Mouse (Mus musculus): ENCODE data around the gene Tex10. TPM values are rescaled to one million over a fixed set of nuclear protein-coding genes. Genes with fewer than 3 reads are reported as not detected.
A peak's percentile ranks its signal among the peaks of the same experiment; 100 is the strongest.

The Tex10 gene
- total and polyA plus RNA-seq, 2 experiments from 2014 or later, result 19.7 to 21.5 TPM

DNA sequence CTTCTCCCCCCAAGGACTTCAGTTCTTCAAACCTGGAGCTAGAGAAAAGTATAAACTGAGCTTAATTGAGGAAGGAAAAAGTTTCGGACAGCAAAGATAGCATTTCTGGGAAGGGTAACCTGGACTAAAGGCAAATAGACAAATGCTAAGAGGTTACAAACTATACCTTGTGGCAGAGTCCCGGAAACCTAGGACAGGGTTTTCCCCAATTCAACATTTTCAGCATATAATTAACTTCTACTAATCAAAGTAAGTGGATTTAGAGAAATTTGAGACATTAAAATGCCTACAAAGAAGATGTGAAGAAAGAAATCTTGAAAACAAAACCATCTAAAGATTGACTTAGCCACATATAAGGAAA, 372 bp upstream of the Tex10 start:
- DNase-seq (ENCODE audit: low spot score), result no peak
- peak overlapping the region; percentile 73 for H3K4me3 ChIP-seq (ENCODE audit: low read length)
- H3K4me1 ChIP-seq (ENCODE audit: insufficient read depth, low read length), result peaks cover 4% of the 10 kb centered on the region; the same call in 1 of the 2 replicates
- H3K36me3 ChIP-seq (ENCODE audit: insufficient read depth, low read length), result 0 out of 2 replicates have a peak, but pooled peaks cover 1% of the 10 kb centered on the region
- no peaks in the 10 kb centered on the region for H3K9me3 ChIP-seq (ENCODE audit: low read length)
- no peak for ATAC-seq
- TF ChIP-seq CTCF (IDR thresholded peaks at IDR 0.05; ENCODE audit: low read depth), result no peak
- no peaks in the 10 kb centered on the region for H3K27me3 ChIP-seq (ENCODE audit: insufficient read depth, low read length)
- H3K27ac ChIP-seq, result no peak overlapping the region
- H3K9ac ChIP-seq (replicated peaks; ENCODE audit: low read length), result peak overlapping the region; percentile 78
- peak overlapping the region; percentile 94 for H3K4me2 ChIP-seq (ENCODE audit: low read depth, low read length)
- WGBS, result 85% methylated on average over 2 of the region's 2 CpGs

DNA sequence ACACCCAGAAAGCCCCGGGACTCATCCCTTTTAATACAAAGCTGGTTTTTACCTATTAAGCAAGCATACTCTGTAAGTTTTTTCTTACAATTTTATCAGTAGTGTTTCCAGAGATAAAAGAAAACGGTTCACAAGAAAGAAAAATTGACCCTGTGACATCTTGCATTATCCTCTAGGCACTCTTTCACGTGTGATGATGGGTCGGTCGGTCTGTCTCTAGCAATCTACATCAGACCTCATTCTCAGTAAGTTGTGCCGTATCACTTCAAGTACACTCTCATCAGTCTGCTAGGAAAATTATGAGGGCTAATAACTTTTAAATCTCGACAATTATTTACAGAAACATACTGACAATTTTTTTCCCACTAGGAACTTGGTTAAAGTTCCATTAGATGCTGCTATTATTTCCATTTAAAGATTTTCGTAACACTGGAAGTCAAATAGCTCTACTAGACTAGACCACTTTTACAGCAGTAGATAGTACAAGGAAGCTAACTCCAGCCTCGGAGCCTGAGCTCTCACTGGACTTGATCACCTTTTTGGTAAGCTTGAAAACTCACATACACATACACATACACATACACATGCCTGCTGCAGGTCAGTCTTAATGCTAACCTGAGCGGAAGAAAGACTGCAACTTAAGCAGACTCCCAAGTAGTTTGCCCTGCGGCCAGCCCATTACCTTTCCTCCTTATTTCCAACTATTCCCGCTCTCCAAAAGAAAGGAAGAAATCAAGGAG, 1.0 kb downstream of the Tex10 start:
- Histone ChIP-seq H3K27ac (no peak overlapping the region), H3K4me1 (ENCODE audit: insufficient read depth, low read length) (peaks cover 4% of the 10 kb centered on the region; the same call in 1 of the 2 replicates), H3K4me3 (ENCODE audit: low read length) (peak overlapping the region; percentile 73), H3K9ac (replicated peaks; ENCODE audit: low read length) (peak overlapping the region; percentile 78), H3K9me3 (ENCODE audit: low read length) (no peaks in the 10 kb centered on the region), H3K36me3 (ENCODE audit: insufficient read depth, low read length) (peaks cover 6% of the 10 kb centered on the region; the same call in 1 of the 2 replicates), H3K4me2 (ENCODE audit: low read depth, low read length) (peak overlapping the region; percentile 94), H3K27me3 (ENCODE audit: insufficient read depth, low read length) (no peaks in the 10 kb centered on the region)
- DNase-seq (ENCODE audit: low spot score), result peak; percentile 10
- no peak for ATAC-seq
- 15% methylated on average over 12 of the region's 12 CpGs for WGBS
- TF ChIP-seq CTCF (IDR thresholded peaks at IDR 0.05; ENCODE audit: low read depth), result no peak

DNA sequence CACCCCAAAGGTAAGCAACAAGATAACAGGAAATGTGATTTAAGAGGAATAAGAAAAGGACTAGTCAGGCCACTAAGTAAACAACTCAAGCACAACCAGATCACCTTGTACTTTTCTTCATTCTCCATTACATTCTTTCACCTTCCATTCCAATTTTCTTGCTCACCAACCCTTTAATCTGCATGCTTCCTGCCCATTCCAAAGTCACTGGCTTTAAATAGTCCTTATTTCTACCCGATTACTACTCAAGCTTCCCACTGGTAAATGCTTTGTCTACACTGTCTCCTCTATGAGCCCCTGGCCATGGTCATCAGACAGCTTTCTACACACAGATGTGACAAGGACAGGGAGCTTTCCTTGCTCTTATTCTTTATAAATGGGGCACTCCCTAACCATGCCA, 2.3 kb downstream of the Tex10 start:
- TF ChIP-seq CTCF (IDR thresholded peaks at IDR 0.05; ENCODE audit: low read depth), result no peak
- Histone ChIP-seq H3K4me1 (ENCODE audit: insufficient read depth, low read length) (peaks cover 4% of the 10 kb centered on the region; the same call in 1 of the 2 replicates), H3K4me2 (ENCODE audit: low read depth, low read length) (peak overlapping the region; percentile 94), H3K4me3 (ENCODE audit: low read length) (no peak overlapping the region), H3K9me3 (ENCODE audit: low read length) (no peaks in the 10 kb centered on the region), H3K9ac (replicated peaks; ENCODE audit: low read length) (no peak overlapping the region), H3K36me3 (ENCODE audit: insufficient read depth, low read length) (peaks cover 13% of the 10 kb centered on the region), H3K27ac (no peak overlapping the region), H3K27me3 (ENCODE audit: insufficient read depth, low read length) (no peaks in the 10 kb centered on the region)
- no peak for DNase-seq (ENCODE audit: low spot score)
- ATAC-seq, result no peak
- 69% methylated on average over 1 of the region's 1 CpGs for WGBS

DNA sequence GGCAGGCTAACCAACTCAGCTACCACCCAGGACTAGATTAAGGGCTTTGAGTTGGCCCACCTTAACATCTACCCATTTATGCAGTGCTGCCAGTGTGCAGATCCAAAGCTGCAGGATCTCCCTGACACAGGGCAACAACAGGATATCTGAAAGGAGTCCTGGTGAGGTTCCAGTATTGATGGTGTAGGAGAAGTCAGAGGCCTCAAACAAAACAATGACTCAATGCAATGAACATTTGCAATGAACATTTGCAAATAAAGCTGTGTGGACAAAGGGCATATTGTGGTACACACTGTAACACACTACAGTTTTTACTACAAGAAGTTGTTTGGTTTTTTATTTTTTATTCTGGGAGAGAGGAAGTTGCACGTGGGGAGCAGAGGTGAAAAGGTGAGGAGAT, 12.2 kb downstream of the Tex10 start:
- H3K9ac ChIP-seq (replicated peaks; ENCODE audit: low read length), result no peak overlapping the region
- DNase-seq (ENCODE audit: low spot score) (no peak), ATAC-seq (no peak)
- H3K9me3 ChIP-seq (ENCODE audit: low read length), result no peaks in the 10 kb centered on the region
- H3K27me3 ChIP-seq (ENCODE audit: insufficient read depth, low read length), result no peaks in the 10 kb centered on the region
- peaks cover 28% of the 10 kb centered on the region for H3K36me3 ChIP-seq (ENCODE audit: insufficient read depth, low read length)
- no peak for TF ChIP-seq CTCF (IDR thresholded peaks at IDR 0.05; ENCODE audit: low read depth)
- H3K4me3 ChIP-seq (ENCODE audit: low read length), result no peak overlapping the region
- H3K27ac ChIP-seq, result no peak overlapping the region
- 66% methylated on average over 1 of the region's 1 CpGs for WGBS
- no peak overlapping the region for H3K4me2 ChIP-seq (ENCODE audit: low read depth, low read length)
- H3K4me1 ChIP-seq (ENCODE audit: insufficient read depth, low read length), result no peaks in the 10 kb centered on the region

DNA sequence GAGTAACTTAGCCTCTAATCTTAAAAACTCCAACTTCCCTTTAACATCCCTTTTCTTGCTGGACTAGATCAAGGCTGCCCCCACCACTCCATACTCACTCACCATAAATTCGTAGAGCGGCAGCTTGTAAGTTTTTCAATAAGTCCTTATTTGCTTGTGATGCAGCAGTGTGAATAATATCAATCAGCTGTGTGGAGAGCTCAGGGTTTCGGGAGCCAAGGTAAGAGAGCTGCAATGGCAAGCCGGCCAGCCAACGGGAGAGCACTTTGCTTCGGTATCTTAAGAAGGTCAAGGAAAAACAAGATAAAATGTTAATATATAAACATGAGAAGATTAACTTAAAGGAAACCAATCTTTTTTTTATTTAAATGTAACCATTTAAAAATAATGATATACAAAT, 14.8 kb downstream of the Tex10 start:
- WGBS, result 94% methylated on average over 6 of the region's 6 CpGs

DNA sequence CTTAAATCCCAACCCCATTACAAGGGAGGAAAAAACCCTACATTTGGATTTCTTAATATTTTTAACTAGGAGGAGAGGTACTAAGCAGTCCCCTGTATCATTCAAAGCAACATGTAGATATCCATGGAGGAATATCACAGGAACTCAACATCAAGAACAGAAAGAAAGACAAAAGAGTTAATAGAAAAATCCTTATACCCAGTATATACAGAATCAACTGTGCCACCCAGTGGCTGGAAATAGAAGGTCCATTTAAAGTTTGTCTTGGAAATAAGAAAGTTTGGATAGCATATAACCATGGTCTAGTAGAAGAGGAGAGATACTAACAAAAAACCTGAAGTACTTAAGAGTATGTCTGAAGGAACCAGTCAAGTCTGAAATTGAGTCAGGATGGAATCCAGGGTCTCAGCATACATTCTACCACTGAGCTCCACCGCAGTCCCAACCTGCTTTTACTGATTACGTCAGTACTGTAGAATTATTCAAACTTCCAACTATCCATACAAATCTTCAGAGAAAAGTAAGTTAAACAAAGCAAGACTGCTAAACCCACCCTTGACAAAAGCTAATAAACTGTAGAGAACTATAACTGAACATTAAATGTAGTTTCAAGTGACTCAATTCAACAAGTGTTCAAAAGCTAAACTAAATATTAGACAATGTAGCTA, 19.0 kb downstream of the Tex10 start:
- peak; percentile 56 for DNase-seq (ENCODE audit: low spot score)

More for the DNA sequence above, 14.8 kb downstream of the Tex10 start:
- Histone ChIP-seq H3K27ac (no peak overlapping the region), H3K4me3 (ENCODE audit: low read length) (no peak overlapping the region), H3K27me3 (ENCODE audit: insufficient read depth, low read length) (no peaks in the 10 kb centered on the region), H3K9ac (replicated peaks; ENCODE audit: low read length) (no peak overlapping the region), H3K4me1 (ENCODE audit: insufficient read depth, low read length) (no peaks in the 10 kb centered on the region), H3K9me3 (ENCODE audit: low read length) (no peaks in the 10 kb centered on the region), H3K36me3 (ENCODE audit: insufficient read depth, low read length) (peaks cover 41% of the 10 kb centered on the region), H3K4me2 (ENCODE audit: low read depth, low read length) (no peak overlapping the region)
- DNase-seq (ENCODE audit: low spot score), result no peak
- no peak for TF ChIP-seq CTCF (IDR thresholded peaks at IDR 0.05; ENCODE audit: low read depth)
- ATAC-seq, result no peak

More for the DNA sequence above, 19.0 kb downstream of the Tex10 start:
- H3K27me3 ChIP-seq (ENCODE audit: insufficient read depth, low read length), result no peaks in the 10 kb centered on the region
- 0 out of 2 replicates have a peak, but pooled peaks have one; percentile 51 for ATAC-seq
- H3K4me1 ChIP-seq (ENCODE audit: insufficient read depth, low read length), result no peaks in the 10 kb centered on the region
- H3K27ac ChIP-seq, result no peak overlapping the region
- no peak overlapping the region for H3K4me3 ChIP-seq (ENCODE audit: low read length)
- no peak overlapping the region for H3K9ac ChIP-seq (replicated peaks; ENCODE audit: low read length)
- 94% methylated on average over 2 of the region's 2 CpGs for WGBS
- H3K4me2 ChIP-seq (ENCODE audit: low read depth, low read length), result no peak overlapping the region
- peak; percentile 56 for TF ChIP-seq CTCF (IDR thresholded peaks at IDR 0.05; ENCODE audit: low read depth)
- peaks cover 40% of the 10 kb centered on the region for H3K36me3 ChIP-seq (ENCODE audit: insufficient read depth, low read length)
- no peaks in the 10 kb centered on the region for H3K9me3 ChIP-seq (ENCODE audit: low read length)

Data from hindbrain, postnatal 0 days (tissue).